Mouse (Mus musculus): ENCODE results near the gene H2al1f. TPM values are rescaled to one million over a fixed set of nuclear protein-coding genes. Genes with fewer than 3 reads are reported as not detected.
"Not testable (repeated sequence)": the region's sequence is repeated elsewhere in the genome, so short reads cannot be mapped to it uniquely, and the experiment has no call there.

H2al1f gene
- total RNA-seq, 1 experiment = not detected

DNA sequence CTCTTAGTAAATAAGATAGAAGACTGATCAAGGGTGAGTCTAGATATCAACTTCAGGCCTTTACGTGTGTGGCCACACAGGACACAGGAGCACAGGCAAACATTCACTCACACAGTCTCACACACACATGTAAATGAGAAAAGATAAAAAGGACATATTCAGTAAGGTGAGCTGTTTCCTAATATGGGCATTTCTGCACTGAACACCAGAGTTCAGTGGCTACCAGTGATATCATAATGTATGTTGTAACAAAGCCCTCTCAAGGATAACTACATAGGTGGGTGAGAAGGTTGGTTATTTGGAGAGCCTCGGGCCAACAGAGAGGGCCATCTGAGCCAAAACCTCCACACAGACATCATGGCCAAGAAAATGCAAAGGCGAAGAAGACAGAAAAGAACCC lies 3.3 kb upstream of the H2al1f start, which contains the start of gene H2al1e:
TSS of gene H2al1e (plus strand) at position 301 of the 400 bp plus-strand sequence.
- H3K4me3 ChIP-seq (ENCODE audit: insufficient read depth in 1 of 2, low read depth in 1 of 2, low read length in 2 of 2, poor library complexity in 1 of 2, severe bottlenecking in 1 of 2); DNase-seq (ENCODE audit: low read depth, low spot score); H3K4me1 ChIP-seq (ENCODE audit: control insufficient read depth in 2 of 2, insufficient read depth in 2 of 2, low read length in 2 of 2, poor library complexity in 1 of 2); H3K9ac ChIP-seq (ENCODE audit: insufficient read depth, low read depth, low read length, poor library complexity, severe bottlenecking); in situ Hi-C loops (cut with MboI; ENCODE audit: low sequenced_read_pairs in 2 of 2, unreplicated experiment in 2 of 2); H3K36me3 ChIP-seq (ENCODE audit: control insufficient read depth, insufficient read depth, low read length, poor library complexity, severe bottlenecking); H3K9me3 ChIP-seq (ENCODE audit: control insufficient read depth, insufficient read depth, low read depth, low read length); H3K27ac ChIP-seq (ENCODE audit: insufficient read depth, low read depth, low read length, poor library complexity, severe bottlenecking): not testable (repeated sequence)

- H3K36me3 ChIP-seq (ENCODE audit: control insufficient read depth, insufficient read depth, low read length, poor library complexity, severe bottlenecking); in situ Hi-C loops (cut with MboI; ENCODE audit: low sequenced_read_pairs in 2 of 2, unreplicated experiment in 2 of 2); DNase-seq (ENCODE audit: low read depth, low spot score); H3K4me3 ChIP-seq (ENCODE audit: insufficient read depth in 1 of 2, low read depth in 1 of 2, low read length in 2 of 2, poor library complexity in 1 of 2, severe bottlenecking in 1 of 2); H3K27ac ChIP-seq (ENCODE audit: insufficient read depth, low read depth, low read length, poor library complexity, severe bottlenecking); H3K9ac ChIP-seq (ENCODE audit: insufficient read depth, low read depth, low read length, poor library complexity, severe bottlenecking); H3K9me3 ChIP-seq (ENCODE audit: control insufficient read depth, insufficient read depth, low read depth, low read length); H3K4me1 ChIP-seq (ENCODE audit: control insufficient read depth in 2 of 2, insufficient read depth in 2 of 2, low read length in 2 of 2, poor library complexity in 1 of 2): not testable (repeated sequence)
Observed at GRCm38 (mm10) chrX:11317956-11318355, 3.0 kb downstream of the H2al1f start, which contains the start of gene H2al1g. Gene H2al1g (plus strand): TSS chrX:11318256.

GRCm38 (mm10) chrX:11321192-11321591 lies 6.2 kb downstream of the H2al1f start, which contains the start of gene H2al1h:
Gene H2al1h (plus strand): TSS chrX:11321492.
- H3K27ac ChIP-seq (ENCODE audit: insufficient read depth, low read depth, low read length, poor library complexity, severe bottlenecking); H3K9ac ChIP-seq (ENCODE audit: insufficient read depth, low read depth, low read length, poor library complexity, severe bottlenecking); H3K9me3 ChIP-seq (ENCODE audit: control insufficient read depth, insufficient read depth, low read depth, low read length); in situ Hi-C loops (cut with MboI; ENCODE audit: low sequenced_read_pairs in 2 of 2, unreplicated experiment in 2 of 2); DNase-seq (ENCODE audit: low read depth, low spot score); H3K4me3 ChIP-seq (ENCODE audit: insufficient read depth in 1 of 2, low read depth in 1 of 2, low read length in 2 of 2, poor library complexity in 1 of 2, severe bottlenecking in 1 of 2); H3K36me3 ChIP-seq (ENCODE audit: control insufficient read depth, insufficient read depth, low read length, poor library complexity, severe bottlenecking); H3K4me1 ChIP-seq (ENCODE audit: control insufficient read depth in 2 of 2, insufficient read depth in 2 of 2, low read length in 2 of 2, poor library complexity in 1 of 2): not testable (repeated sequence)

GRCm38 (mm10) chrX:11324359-11324758 lies 9.4 kb downstream of the H2al1f start, which contains the start of gene H2al1i:
Gene H2al1i (plus strand): TSS chrX:11324659.
- H3K9me3 ChIP-seq (ENCODE audit: control insufficient read depth, insufficient read depth, low read depth, low read length); H3K4me1 ChIP-seq (ENCODE audit: control insufficient read depth in 2 of 2, insufficient read depth in 2 of 2, low read length in 2 of 2, poor library complexity in 1 of 2); DNase-seq (ENCODE audit: low read depth, low spot score); in situ Hi-C loops (cut with MboI; ENCODE audit: low sequenced_read_pairs in 2 of 2, unreplicated experiment in 2 of 2); H3K36me3 ChIP-seq (ENCODE audit: control insufficient read depth, insufficient read depth, low read length, poor library complexity, severe bottlenecking); H3K9ac ChIP-seq (ENCODE audit: insufficient read depth, low read depth, low read length, poor library complexity, severe bottlenecking); H3K27ac ChIP-seq (ENCODE audit: insufficient read depth, low read depth, low read length, poor library complexity, severe bottlenecking); H3K4me3 ChIP-seq (ENCODE audit: insufficient read depth in 1 of 2, low read depth in 1 of 2, low read length in 2 of 2, poor library complexity in 1 of 2, severe bottlenecking in 1 of 2): not testable (repeated sequence)

- H3K36me3 ChIP-seq (ENCODE audit: control insufficient read depth, insufficient read depth, low read length, poor library complexity, severe bottlenecking); H3K9me3 ChIP-seq (ENCODE audit: control insufficient read depth, insufficient read depth, low read depth, low read length); DNase-seq (ENCODE audit: low read depth, low spot score); H3K4me3 ChIP-seq (ENCODE audit: insufficient read depth in 1 of 2, low read depth in 1 of 2, low read length in 2 of 2, poor library complexity in 1 of 2, severe bottlenecking in 1 of 2); in situ Hi-C loops (cut with MboI; ENCODE audit: low sequenced_read_pairs in 2 of 2, unreplicated experiment in 2 of 2); H3K4me1 ChIP-seq (ENCODE audit: control insufficient read depth in 2 of 2, insufficient read depth in 2 of 2, low read length in 2 of 2, poor library complexity in 1 of 2); H3K27ac ChIP-seq (ENCODE audit: insufficient read depth, low read depth, low read length, poor library complexity, severe bottlenecking); H3K9ac ChIP-seq (ENCODE audit: insufficient read depth, low read depth, low read length, poor library complexity, severe bottlenecking): not testable (repeated sequence)
Observed at GRCm38 (mm10) chrX:11327522-11327921, 12.6 kb downstream of the H2al1f start, which contains the start of gene H2al1j. Gene H2al1j (plus strand): TSS chrX:11327822.

GRCm38 (mm10) chrX:11345762-11346161 lies 30.8 kb downstream of the H2al1f start:
- no peak overlapping the region for H3K27ac ChIP-seq (ENCODE audit: insufficient read depth, low read depth, low read length, poor library complexity, severe bottlenecking)
- H3K4me3 ChIP-seq (ENCODE audit: insufficient read depth in 1 of 2, low read depth in 1 of 2, low read length in 2 of 2, poor library complexity in 1 of 2, severe bottlenecking in 1 of 2) = no peak overlapping the region
- in situ Hi-C loops (cut with MboI; ENCODE audit: low sequenced_read_pairs in 2 of 2, unreplicated experiment in 2 of 2) = no loop called here
- H3K4me1 ChIP-seq (ENCODE audit: control insufficient read depth in 2 of 2, insufficient read depth in 2 of 2, low read length in 2 of 2, poor library complexity in 1 of 2) = no peaks in the 10 kb centered on the region
- H3K9ac ChIP-seq (ENCODE audit: insufficient read depth, low read depth, low read length, poor library complexity, severe bottlenecking) = no peak overlapping the region
- H3K9me3 ChIP-seq (ENCODE audit: control insufficient read depth, insufficient read depth, low read depth, low read length) = no peaks in the 10 kb centered on the region
- DNase-seq (ENCODE audit: low read depth, low spot score) = no peak
- no peaks in the 10 kb centered on the region for H3K36me3 ChIP-seq (ENCODE audit: control insufficient read depth, insufficient read depth, low read length, poor library complexity, severe bottlenecking)
- TF ChIP-seq MAFK (IDR thresholded peaks at IDR 0.05; ENCODE audit: insufficient read depth, low read depth, low read length) (no peak), CHD2 (IDR thresholded peaks at IDR 0.05; ENCODE audit: low read depth, low read length) (no peak), ZC3H11A (IDR thresholded peaks at IDR 0.05; ENCODE audit: borderline replicate concordance, low read depth, low read length) (no peak)
